Mouse (Mus musculus): ENCODE results near the gene Atp6v1g2. TPM values are rescaled to one million over a fixed set of nuclear protein-coding genes. Genes with fewer than 3 reads are reported as not detected.
"Not testable (repeated sequence)": the region's sequence is repeated elsewhere in the genome, so short reads cannot be mapped to it uniquely, and the experiment has no call there.

Atp6v1g2 gene
- total RNA-seq, 2 experiments from 2014 or later: 1.1 to 4.1 TPM

GRCm38 (mm10) chr17:35201787-35202186 lies 31.7 kb upstream of the Atp6v1g2 start, which contains the start of gene Tnf:
TSS of gene Tnf (minus strand) at chr17:35202007.
- ATAC-seq (replicated peaks; ENCODE audit: poor library complexity): peak; percentile 56

- no peak for ATAC-seq (replicated peaks; ENCODE audit: poor library complexity)
Observed at GRCm38 (mm10) chr17:35202442-35202841, 31.0 kb upstream of the Atp6v1g2 start.

GRCm38 (mm10) chr17:35204494-35205379 lies 28.7 kb upstream of the Atp6v1g2 start, which contains the start of gene Lta:
TSS of gene Lta (minus strand) at chr17:35205351.
- ATAC-seq (replicated peaks; ENCODE audit: poor library complexity): no peak

- ATAC-seq (replicated peaks; ENCODE audit: poor library complexity): no peak
Observed at GRCm38 (mm10) chr17:35205380-35205769, 28.1 kb upstream of the Atp6v1g2 start.

- ATAC-seq (replicated peaks; ENCODE audit: poor library complexity): peak; percentile 65
Observed at GRCm38 (mm10) chr17:35209785-35210535, 23.5 kb upstream of the Atp6v1g2 start.

- ATAC-seq (replicated peaks; ENCODE audit: poor library complexity): no peak
Observed at GRCm38 (mm10) chr17:35210593-35210992, 22.9 kb upstream of the Atp6v1g2 start.

- no peak for ATAC-seq (replicated peaks; ENCODE audit: poor library complexity)
Observed at GRCm38 (mm10) chr17:35213071-35213470, 20.4 kb upstream of the Atp6v1g2 start.

GRCm38 (mm10) chr17:35218516-35219193 lies 14.8 kb upstream of the Atp6v1g2 start:
- peak; percentile 38 for ATAC-seq (replicated peaks; ENCODE audit: poor library complexity)

GRCm38 (mm10) chr17:35219601-35220041 lies 13.8 kb upstream of the Atp6v1g2 start:
- ATAC-seq (replicated peaks; ENCODE audit: poor library complexity): peak; percentile 71

- peak; percentile 12; the same call in 1 of the 2 replicates for ATAC-seq (replicated peaks; ENCODE audit: poor library complexity)
Observed at GRCm38 (mm10) chr17:35220156-35220952, 13.1 kb upstream of the Atp6v1g2 start, which contains the start of gene Gm16181. TSS of gene Gm16181 (plus strand) at chr17:35220834.

- peak; percentile 49 for ATAC-seq (replicated peaks; ENCODE audit: poor library complexity)
Observed at GRCm38 (mm10) chr17:35222299-35222698, 11.2 kb upstream of the Atp6v1g2 start.

GRCm38 (mm10) chr17:35224641-35225040 lies 8.8 kb upstream of the Atp6v1g2 start:
- ATAC-seq (replicated peaks; ENCODE audit: poor library complexity): no peak

GRCm38 (mm10) chr17:35225456-35225855 lies 8.0 kb upstream of the Atp6v1g2 start:
- ATAC-seq (replicated peaks; ENCODE audit: poor library complexity): no peak

- no peak for ATAC-seq (replicated peaks; ENCODE audit: poor library complexity)
Observed at GRCm38 (mm10) chr17:35226561-35227046, 6.9 kb upstream of the Atp6v1g2 start.

- ATAC-seq (replicated peaks; ENCODE audit: poor library complexity): peak; percentile 32
Observed at GRCm38 (mm10) chr17:35231022-35231421, 2.4 kb upstream of the Atp6v1g2 start.

GRCm38 (mm10) chr17:35232043-35232442 lies 1.4 kb upstream of the Atp6v1g2 start:
- peak; percentile 32 for ATAC-seq (replicated peaks; ENCODE audit: poor library complexity)

- no peak for ATAC-seq (replicated peaks; ENCODE audit: poor library complexity)
Observed at GRCm38 (mm10) chr17:35232659-35233058, 801 bp upstream of the Atp6v1g2 start.

GRCm38 (mm10) chr17:35234090-35234489 lies 630 bp downstream of the Atp6v1g2 start:
- not testable (repeated sequence) for ATAC-seq (replicated peaks; ENCODE audit: poor library complexity)

- ATAC-seq (replicated peaks; ENCODE audit: poor library complexity): no peak
Observed at GRCm38 (mm10) chr17:35234903-35235302, 1.4 kb downstream of the Atp6v1g2 start.

Measured in megakaryocyte progenitor cell, adult 5-6 weeks (primary cell).